Mouse (Mus musculus) neural tube, embryonic 13.5 days (tissue): ENCODE measurements around the gene Ddah1. TPM values are rescaled to one million over a fixed set of nuclear protein-coding genes. Genes with fewer than 3 reads are reported as not detected.
A peak's percentile ranks its signal among the peaks of the same experiment; 100 is the strongest.

ENCODE experiments used
- ATAC-seq: fragments of 200-750 bp; cut with Nextera tagmentation; 2 replicates; pipeline ENCODE4 v1.8.0; 2017; ENCODE audit warnings: low read depth, mild to moderate bottlenecking, moderate TSS enrichment, moderate library complexity
- H3K27ac ChIP-seq: fragments of 300-500 bp; sonication (generic); replicated peaks from 2 replicates; pipeline ENCODE4 v1.5.1; 2015; ENCODE audit warnings: moderate library complexity, mild to moderate bottlenecking, inconsistent platforms
- H3K27me3 ChIP-seq: fragments of 300-500 bp; sonication (generic); 2 replicates; pipeline ENCODE4 v1.6.1; 2015; ENCODE audit warnings: mild to moderate bottlenecking, inconsistent platforms
- H3K36me3 ChIP-seq: fragments of 300-500 bp; sonication (generic); 2 replicates; pipeline ENCODE4 v1.6.1; 2015; ENCODE audit warnings: mild to moderate bottlenecking, inconsistent platforms
- H3K4me1 ChIP-seq: fragments of 300-500 bp; sonication (generic); replicated peaks from 2 replicates; pipeline ENCODE4 v1.6.1; 2015; ENCODE audit warnings: inconsistent platforms
- H3K4me2 ChIP-seq: fragments of 300-500 bp; sonication (generic); 2 replicates; pipeline ENCODE4 v1.6.1; 2015; ENCODE audit warnings: inconsistent platforms, mild to moderate bottlenecking, moderate library complexity
- H3K4me3 ChIP-seq: fragments of 300-500 bp; sonication (generic); 2 replicates; pipeline ENCODE4 v1.5.1; 2015; ENCODE audit warnings: mild to moderate bottlenecking, inconsistent platforms
- H3K9ac ChIP-seq: fragments of 300-500 bp; sonication (generic); 2 replicates; pipeline ENCODE4 v1.6.1; 2015; ENCODE audit warnings: moderate library complexity, mild to moderate bottlenecking, inconsistent platforms
- H3K9me3 ChIP-seq: fragments of 300-500 bp; sonication (generic); 2 replicates; pipeline ENCODE4 v1.6.1; 2016; ENCODE audit warnings: inconsistent platforms
- WGBS: fragments of 180-500 bp; shearing (Covaris S2); methylation state at CpG from one replicate; pipeline ENCODE4 v1.1.7; 2015; 5-methylcytosine and 5-hydroxymethylcytosine counted together
- polyA plus RNA-seq: library from polyadenylated mRNA; unstranded; fragments of >200 nt; fragmentation: Nextera tagmentation; extraction: Ambion mirVana; gene quantifications from 2 replicates; pipeline ENCODE4 v1.2.1, GENCODE M21; 2015

Gene Ddah1
- polyA plus RNA-seq, 1 experiment from 2014 or later: 83.1 TPM

DNA sequence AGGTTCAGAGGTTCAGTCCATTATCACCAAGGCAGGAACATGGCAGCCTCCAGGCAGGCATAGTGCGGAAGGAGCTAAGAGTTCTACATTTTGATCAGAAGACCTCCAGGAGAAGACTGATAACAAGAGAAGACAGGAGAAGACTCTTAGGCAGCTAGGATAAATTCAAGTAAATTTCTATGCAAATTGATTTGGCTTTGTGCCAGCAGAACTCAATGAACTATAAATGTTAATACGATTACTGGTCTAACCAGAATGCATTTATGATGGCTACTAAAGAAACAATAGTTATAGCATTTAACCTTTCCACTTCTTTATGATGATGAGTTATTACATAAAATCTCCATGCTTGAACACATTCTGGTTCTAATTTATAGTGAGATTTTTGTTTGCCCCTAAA is 87.8 kb downstream of the Ddah1 start:
- Histone ChIP-seq H3K27ac (no peak overlapping the region), H3K4me3 (no peak overlapping the region), H3K4me1 (0 out of 2 replicates have a peak, but pooled peaks cover 7% of the 10 kb centered on the region), H3K9ac (no peak overlapping the region), H3K36me3 (no peaks in the 10 kb centered on the region), H3K27me3 (no peaks in the 10 kb centered on the region), H3K4me2 (no peak overlapping the region), H3K9me3 (no peaks in the 10 kb centered on the region)
- WGBS: 75% methylated on average over 2 of the region's 2 CpGs
- no peak for ATAC-seq

DNA sequence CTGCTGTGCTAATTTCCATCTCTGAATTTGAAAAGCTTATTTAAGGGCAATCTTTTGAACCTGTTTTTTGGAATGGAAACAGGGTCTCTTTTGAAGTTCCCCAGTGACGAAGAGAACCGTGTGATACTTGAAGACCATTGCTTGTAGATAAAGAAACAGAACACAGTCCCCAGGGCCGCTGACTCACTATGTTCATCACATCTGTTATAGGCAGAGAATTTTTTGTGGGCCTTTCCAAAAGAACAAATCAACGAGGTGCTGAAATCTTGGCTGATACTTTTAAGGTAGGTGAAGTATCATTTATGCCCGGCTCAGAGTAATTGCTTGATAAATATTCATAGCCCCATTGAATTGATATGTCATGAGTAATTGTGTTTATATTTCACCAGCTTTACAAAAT is 93.6 kb downstream of the Ddah1 start:
- H3K4me3 ChIP-seq: no peak overlapping the region
- no peak for ATAC-seq
- H3K27ac ChIP-seq: no peak overlapping the region
- H3K4me1 ChIP-seq: peaks cover 13% of the 10 kb centered on the region
- no peak overlapping the region for H3K4me2 ChIP-seq
- H3K9me3 ChIP-seq: no peaks in the 10 kb centered on the region
- no peak overlapping the region for H3K9ac ChIP-seq
- WGBS: 74% methylated on average over 5 of the region's 5 CpGs
- no peaks in the 10 kb centered on the region for H3K27me3 ChIP-seq
- H3K36me3 ChIP-seq: peaks cover 4% of the 10 kb centered on the region; the same call in 1 of the 2 replicates

DNA sequence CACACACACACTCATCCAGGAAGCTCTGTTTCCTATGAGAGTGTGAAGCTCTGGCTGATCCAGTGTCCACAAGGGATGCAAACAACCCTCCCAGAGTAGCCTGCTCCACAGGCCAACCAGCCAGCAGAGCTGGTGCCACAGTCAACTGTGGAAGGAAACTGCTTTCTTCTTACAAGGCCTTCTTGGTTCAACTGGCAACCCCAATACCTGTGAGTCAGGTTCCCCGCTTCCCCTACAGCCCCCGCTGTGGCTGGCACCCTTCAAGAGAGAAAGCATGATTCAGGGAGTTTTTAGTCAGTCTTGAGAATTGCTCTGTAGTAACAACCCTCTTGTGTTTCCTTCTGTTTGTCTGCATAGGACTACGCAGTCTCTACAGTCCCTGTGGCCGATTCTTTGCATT is 94.3 kb downstream of the Ddah1 start:
- Histone ChIP-seq H3K27ac (0 out of 2 replicates have a peak overlapping the region, but pooled peaks have one; percentile 61), H3K9me3 (no peaks in the 10 kb centered on the region; the same call in 1 of the 2 replicates), H3K9ac (no peak overlapping the region), H3K27me3 (no peaks in the 10 kb centered on the region), H3K4me2 (no peak overlapping the region), H3K36me3 (peaks cover 8% of the 10 kb centered on the region; the same call in 1 of the 2 replicates), H3K4me1 (peaks cover 13% of the 10 kb centered on the region), H3K4me3 (no peak overlapping the region)
- 94% methylated on average over 4 of the region's 4 CpGs for WGBS
- no peak for ATAC-seq

DNA sequence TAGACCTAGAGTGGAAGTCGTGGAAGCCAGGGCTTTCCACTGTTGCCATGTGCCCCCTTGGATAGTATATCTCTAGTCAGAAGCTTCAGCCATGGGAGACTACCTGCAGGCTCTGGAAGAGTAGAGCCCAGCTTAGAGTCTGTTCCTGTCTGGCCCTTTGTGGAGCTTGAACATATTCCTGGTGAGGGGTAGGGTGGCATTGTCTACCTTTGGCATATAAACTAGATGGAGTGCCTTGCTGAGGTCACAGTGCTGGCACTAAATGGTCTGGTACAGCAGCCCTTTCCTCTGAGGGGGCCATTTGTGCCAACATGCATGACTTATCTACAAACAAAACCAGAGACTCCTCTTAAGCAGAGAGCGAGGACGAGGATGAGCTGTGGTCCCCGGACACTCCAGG is 95.2 kb downstream of the Ddah1 start:
- Histone ChIP-seq H3K36me3 (peaks cover 8% of the 10 kb centered on the region; the same call in 1 of the 2 replicates), H3K27ac (peak overlapping the region; percentile 61), H3K4me2 (no peak overlapping the region), H3K4me3 (no peak overlapping the region), H3K9me3 (no peaks in the 10 kb centered on the region; the same call in 1 of the 2 replicates), H3K4me1 (peaks cover 13% of the 10 kb centered on the region), H3K27me3 (no peaks in the 10 kb centered on the region), H3K9ac (no peak overlapping the region)
- no peak for ATAC-seq
- WGBS: 80% methylated on average over 4 of the region's 4 CpGs

DNA sequence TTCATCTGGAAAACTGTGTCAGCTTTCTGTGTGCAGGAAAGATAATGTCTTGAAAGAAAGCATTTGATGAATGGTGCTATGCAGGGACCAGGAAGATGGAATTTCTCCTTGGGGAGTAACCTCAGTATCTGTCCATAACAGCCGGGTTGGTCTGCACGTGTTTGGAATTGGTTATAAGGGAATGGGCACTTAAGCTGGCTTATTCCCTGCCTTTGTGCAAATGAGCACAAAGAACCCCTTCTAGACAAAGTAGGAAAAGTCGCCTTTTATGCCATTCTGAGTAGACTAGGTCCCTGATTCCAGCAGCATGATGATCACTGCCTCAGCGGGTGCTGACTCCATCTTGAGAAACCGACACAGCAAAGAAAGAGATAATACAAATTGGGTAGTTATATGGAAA is 96.0 kb downstream of the Ddah1 start:
- 47% methylated on average over 5 of the region's 5 CpGs for WGBS
- no peaks in the 10 kb centered on the region; the same call in 1 of the 2 replicates for H3K9me3 ChIP-seq
- H3K4me2 ChIP-seq: no peak overlapping the region
- peaks cover 13% of the 10 kb centered on the region for H3K4me1 ChIP-seq
- no peak overlapping the region for H3K4me3 ChIP-seq
- ATAC-seq: peak; percentile 81
- peak overlapping the region; percentile 61 for H3K27ac ChIP-seq
- peaks cover 8% of the 10 kb centered on the region; the same call in 1 of the 2 replicates for H3K36me3 ChIP-seq
- no peak overlapping the region for H3K9ac ChIP-seq
- no peaks in the 10 kb centered on the region for H3K27me3 ChIP-seq

DNA sequence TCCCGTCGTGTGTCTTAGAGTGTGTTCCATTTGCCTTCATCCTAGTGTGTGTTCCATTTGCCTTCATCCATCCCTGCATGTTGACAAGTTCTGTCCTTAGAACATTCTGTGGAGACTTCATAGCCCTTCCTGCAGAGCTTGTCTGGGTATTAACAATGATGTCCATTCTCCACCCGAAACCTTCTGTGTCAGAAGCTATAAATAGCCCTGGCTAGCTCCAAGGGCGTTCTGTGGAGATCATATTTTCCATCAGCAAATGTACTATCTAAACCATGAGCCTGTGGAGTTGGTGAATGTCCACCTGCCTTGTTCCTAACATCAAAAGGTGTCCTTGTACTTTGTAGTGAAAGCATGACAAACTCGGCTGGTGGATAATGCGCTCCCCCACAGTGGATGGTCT is 96.8 kb downstream of the Ddah1 start:
- Histone ChIP-seq H3K4me2 (no peak overlapping the region), H3K9me3 (no peaks in the 10 kb centered on the region; the same call in 1 of the 2 replicates), H3K27ac (no peak overlapping the region), H3K9ac (no peak overlapping the region), H3K27me3 (no peaks in the 10 kb centered on the region), H3K36me3 (peaks cover 8% of the 10 kb centered on the region; the same call in 1 of the 2 replicates), H3K4me3 (no peak overlapping the region), H3K4me1 (peaks cover 13% of the 10 kb centered on the region)
- ATAC-seq: no peak
- 88% methylated on average over 6 of the region's 6 CpGs for WGBS

DNA sequence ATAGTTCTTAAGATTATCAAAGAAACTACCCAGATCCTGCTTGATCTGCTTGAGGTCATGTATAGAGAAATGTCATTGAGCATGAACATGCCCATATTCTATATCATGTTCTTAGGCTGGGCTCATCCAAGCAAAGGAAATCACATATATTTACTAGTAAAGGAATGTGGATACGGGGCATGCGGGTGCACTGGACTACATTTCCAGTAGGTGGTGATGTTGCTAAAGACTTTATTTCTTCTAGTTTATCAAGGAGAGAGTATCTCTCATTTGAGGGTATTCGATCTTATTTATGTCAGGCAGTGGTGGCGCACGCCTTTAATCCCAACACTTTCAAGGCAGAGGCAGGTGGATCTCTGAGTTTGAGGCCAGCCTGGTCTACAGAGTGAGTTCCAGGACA is 99.9 kb downstream of the Ddah1 start:
- H3K27ac ChIP-seq: no peak overlapping the region
- no peaks in the 10 kb centered on the region for H3K27me3 ChIP-seq
- H3K9me3 ChIP-seq: no peaks in the 10 kb centered on the region; the same call in 1 of the 2 replicates
- H3K4me1 ChIP-seq: peaks cover 13% of the 10 kb centered on the region
- WGBS: 93% methylated on average over 5 of the region's 5 CpGs
- H3K36me3 ChIP-seq: peaks cover 3% of the 10 kb centered on the region; the same call in 1 of the 2 replicates
- no peak overlapping the region for H3K9ac ChIP-seq
- no peak for ATAC-seq
- H3K4me2 ChIP-seq: no peak overlapping the region
- no peak overlapping the region for H3K4me3 ChIP-seq

DNA sequence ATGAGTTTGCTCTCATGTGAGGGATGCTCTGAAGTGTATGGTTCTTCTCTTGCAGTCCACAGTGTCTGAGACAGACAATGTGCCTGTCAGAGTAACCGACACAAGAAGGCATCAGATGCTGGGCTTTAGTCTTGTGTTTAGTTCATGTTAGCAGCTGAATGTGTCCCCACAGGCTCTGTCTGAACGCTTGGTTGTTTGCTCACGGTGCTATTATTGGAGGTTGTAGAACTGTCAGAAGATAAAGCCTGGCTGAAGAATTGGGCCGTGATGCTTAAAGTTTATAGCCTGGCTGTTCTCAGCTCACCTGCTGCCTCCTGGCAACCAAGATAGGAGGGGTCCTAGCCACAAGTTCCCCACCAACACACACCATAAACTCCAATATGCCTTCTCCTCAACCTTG is 104.0 kb downstream of the Ddah1 start:
- Histone ChIP-seq H3K9me3 (no peaks in the 10 kb centered on the region; the same call in 1 of the 2 replicates), H3K4me1 (peaks cover 6% of the 10 kb centered on the region), H3K4me3 (no peak overlapping the region), H3K4me2 (no peak overlapping the region), H3K27me3 (no peaks in the 10 kb centered on the region), H3K36me3 (no peaks in the 10 kb centered on the region), H3K27ac (no peak overlapping the region), H3K9ac (no peak overlapping the region)
- WGBS: 16% methylated on average over 4 of the region's 4 CpGs
- ATAC-seq: no peak

DNA sequence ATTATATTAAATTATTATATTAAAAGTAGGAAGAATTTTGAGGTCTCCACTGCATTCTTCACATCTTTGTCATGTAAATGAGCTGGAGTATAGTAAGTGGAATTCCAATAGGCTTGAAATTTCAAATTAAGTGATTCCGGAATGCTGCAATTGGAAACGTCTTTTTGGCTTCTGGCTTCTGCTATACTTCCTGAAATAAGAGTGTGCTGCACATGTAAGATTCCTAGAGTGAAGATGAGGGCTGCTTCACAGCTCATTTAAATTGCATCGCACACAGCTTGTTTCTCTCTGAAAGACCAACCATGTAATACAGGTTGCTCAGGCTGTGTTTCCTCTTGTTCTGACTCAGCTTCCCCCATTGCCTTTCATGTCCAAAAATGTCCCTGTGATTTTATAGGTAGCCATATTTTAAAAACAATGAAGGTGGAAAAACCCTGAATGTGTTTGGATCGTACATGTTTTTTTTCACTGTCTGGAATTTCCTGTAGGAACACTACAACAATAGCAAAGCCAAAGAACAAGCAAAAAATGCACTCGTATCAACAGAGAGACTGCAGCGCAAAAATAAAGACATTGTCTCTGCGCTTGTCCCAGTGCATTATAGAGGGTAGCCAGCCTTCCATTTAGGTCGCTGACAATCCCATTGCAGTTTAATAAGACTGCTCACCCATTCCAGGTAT is 105.7 kb downstream of the Ddah1 start:
- Histone ChIP-seq H3K27me3 (no peaks in the 10 kb centered on the region), H3K4me2 (no peak overlapping the region), H3K4me1 (peaks cover 6% of the 10 kb centered on the region), H3K36me3 (no peaks in the 10 kb centered on the region), H3K4me3 (no peak overlapping the region), H3K9ac (no peak overlapping the region), H3K27ac (no peak overlapping the region), H3K9me3 (no peaks in the 10 kb centered on the region)
- WGBS: 72% methylated on average over 8 of the region's 8 CpGs
- ATAC-seq: no peak

DNA sequence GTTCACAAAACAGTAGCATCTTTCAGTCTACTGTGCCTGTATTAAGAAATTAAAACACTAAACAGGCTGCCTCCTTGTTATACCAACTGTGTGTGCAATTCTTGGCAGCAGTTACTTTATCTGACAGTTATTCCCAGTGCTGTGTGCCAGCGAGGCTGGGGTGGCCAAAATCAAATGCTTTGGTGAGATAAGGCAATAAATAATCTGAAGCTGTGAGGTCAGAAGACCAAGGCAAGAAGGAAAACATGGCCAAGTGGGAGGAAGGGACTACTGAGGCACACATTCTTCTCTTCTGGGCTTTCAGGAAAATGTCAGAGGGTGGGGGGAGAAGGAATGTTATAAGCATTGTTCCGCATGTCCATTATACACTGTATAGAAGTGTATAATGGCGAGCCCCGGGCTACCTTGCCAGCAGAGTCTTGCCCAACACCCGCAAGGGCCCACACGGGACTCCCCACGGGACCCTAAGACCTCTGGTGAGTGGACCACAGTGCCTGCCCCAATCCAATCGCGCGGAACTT is 106.3 kb downstream of the Ddah1 start:
- Histone ChIP-seq H3K9me3 (no peaks in the 10 kb centered on the region), H3K9ac (no peak overlapping the region), H3K4me3 (no peak overlapping the region), H3K4me1 (peaks cover 6% of the 10 kb centered on the region), H3K27ac (no peak overlapping the region), H3K4me2 (no peak overlapping the region), H3K27me3 (no peaks in the 10 kb centered on the region), H3K36me3 (no peaks in the 10 kb centered on the region)
- WGBS: 81% methylated on average over 7 of the region's 10 CpGs
- ATAC-seq: no peak

DNA sequence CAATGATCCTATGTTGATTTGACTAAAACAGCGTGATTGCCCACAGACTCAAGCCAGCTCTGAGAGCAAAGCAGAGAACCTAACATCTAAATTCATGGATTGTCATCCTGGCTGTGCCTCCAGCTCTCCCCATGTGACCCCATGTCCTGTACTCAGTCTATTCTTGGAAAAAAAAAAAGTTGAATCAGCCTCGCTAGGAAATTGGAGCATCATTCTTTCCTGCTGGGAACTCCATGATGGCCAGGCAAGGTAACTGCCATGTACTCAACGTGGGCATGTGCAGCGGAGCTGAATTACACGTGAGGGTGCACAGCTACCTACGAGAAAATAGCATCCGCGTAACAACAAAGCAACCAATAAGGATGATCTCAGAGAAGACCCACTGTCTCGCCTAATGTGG is 114.2 kb downstream of the Ddah1 start:
- ATAC-seq: no peak
- no peaks in the 10 kb centered on the region for H3K27me3 ChIP-seq
- no peak overlapping the region for H3K9ac ChIP-seq
- no peak overlapping the region for H3K4me2 ChIP-seq
- no peak overlapping the region for H3K4me3 ChIP-seq
- H3K27ac ChIP-seq: no peak overlapping the region
- no peaks in the 10 kb centered on the region for H3K4me1 ChIP-seq
- H3K9me3 ChIP-seq: no peaks in the 10 kb centered on the region
- no peaks in the 10 kb centered on the region for H3K36me3 ChIP-seq
- WGBS: 93% methylated on average over 9 of the region's 9 CpGs

DNA sequence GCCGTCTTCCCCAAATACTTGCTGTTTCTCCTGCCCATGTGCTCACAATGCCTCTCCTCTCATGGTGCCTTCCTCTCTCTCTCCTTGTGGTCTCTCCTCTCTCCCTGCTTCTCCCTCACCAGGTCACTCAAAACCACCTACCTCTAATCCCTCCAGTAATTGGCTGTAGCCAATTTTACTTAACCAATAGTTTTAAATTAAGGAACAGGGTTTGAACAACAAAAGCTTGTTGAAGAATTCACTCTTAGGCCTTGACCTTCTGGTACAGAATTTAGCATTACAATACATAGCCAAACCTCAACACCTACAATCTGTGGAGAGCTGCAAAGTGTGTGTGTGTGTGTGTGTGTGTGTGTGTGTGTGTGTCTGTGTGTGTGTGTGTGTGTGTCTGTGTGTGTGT is 114.8 kb downstream of the Ddah1 start:
- Histone ChIP-seq H3K4me1 (no peaks in the 10 kb centered on the region), H3K27me3 (no peaks in the 10 kb centered on the region), H3K9ac (no peak overlapping the region), H3K36me3 (no peaks in the 10 kb centered on the region), H3K4me3 (no peak overlapping the region), H3K9me3 (no peaks in the 10 kb centered on the region), H3K4me2 (no peak overlapping the region), H3K27ac (no peak overlapping the region)
- 92% methylated on average over 1 of the region's 1 CpGs for WGBS
- ATAC-seq: no peak

DNA sequence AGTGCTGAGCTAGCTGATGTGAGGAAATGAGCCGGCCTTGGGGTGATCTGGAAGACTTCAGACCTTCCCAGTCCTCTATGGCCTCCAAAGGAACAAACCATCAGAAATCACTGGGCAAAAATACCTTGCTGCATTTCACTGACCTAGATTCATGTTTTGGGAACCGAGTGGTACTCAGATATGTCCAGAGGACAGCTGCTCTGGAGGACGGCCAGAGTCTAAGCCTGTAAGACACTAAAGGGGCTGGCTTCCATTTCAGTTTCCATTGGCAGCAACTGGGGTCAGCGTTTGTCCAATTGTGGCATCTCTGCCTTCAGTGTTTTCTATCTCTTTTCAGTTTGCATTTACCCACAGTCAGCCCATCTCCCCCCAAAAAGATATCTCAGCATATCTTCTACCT is 115.7 kb downstream of the Ddah1 start:
- Histone ChIP-seq H3K9me3 (no peaks in the 10 kb centered on the region), H3K4me1 (no peaks in the 10 kb centered on the region), H3K9ac (no peak overlapping the region), H3K4me3 (no peak overlapping the region), H3K27me3 (no peaks in the 10 kb centered on the region), H3K4me2 (no peak overlapping the region), H3K27ac (no peak overlapping the region), H3K36me3 (no peaks in the 10 kb centered on the region)
- ATAC-seq: no peak
- WGBS: 83% methylated on average over 4 of the region's 4 CpGs
